Mouse (Mus musculus) liver, postnatal 0 days (tissue): ENCODE results near the gene Psmd3. TPM values are rescaled to one million over a fixed set of nuclear protein-coding genes. Genes with fewer than 3 reads are reported as not detected.
"Not testable (repeated sequence)": the region's sequence is repeated elsewhere in the genome, so short reads cannot be mapped to it uniquely, and the experiment has no call there.

Experiments used
- ATAC-seq: fragments of 200-750 bp; cut with Nextera tagmentation; 2 replicates; pipeline ENCODE4 v1.8.0; 2017; ENCODE audit warnings: mild to moderate bottlenecking, moderate library complexity
- DNase-seq: peaks from one replicate; pipeline ENCODE4 v3.0.0-alpha.2; 2016
- H3K27ac ChIP-seq: fragments of 300-500 bp; sonication (generic); 2 replicates; pipeline ENCODE4 v1.5.1; 2014; ENCODE audit warnings: antibody characterized with exemption, moderate library complexity, mild to moderate bottlenecking, low read depth
- H3K27me3 ChIP-seq: fragments of 300-500 bp; sonication (generic); 2 replicates; pipeline ENCODE4 v1.6.1; 2014; ENCODE audit warnings: low read length, control low read depth, mixed read lengths; ENCODE audit not compliant: insufficient read depth
- H3K36me3 ChIP-seq: fragments of 300-500 bp; sonication (generic); replicated peaks from 2 replicates; pipeline ENCODE4 v1.6.1; 2014; ENCODE audit warnings: mild to moderate bottlenecking, control low read depth, low read length, moderate library complexity, mixed read lengths; ENCODE audit not compliant: insufficient read depth
- H3K4me1 ChIP-seq: fragments of 300-500 bp; sonication (generic); 2 replicates; pipeline ENCODE4 v1.6.1; 2014; ENCODE audit warnings: antibody characterized with exemption, mild to moderate bottlenecking, control low read depth; ENCODE audit not compliant: insufficient read depth
- H3K4me2 ChIP-seq: fragments of 300-500 bp; sonication (generic); 2 replicates; pipeline ENCODE4 v1.6.1; 2014; ENCODE audit warnings: low read depth, mild to moderate bottlenecking, low read length, moderate library complexity, mixed read lengths
- H3K4me3 ChIP-seq: fragments of 300-500 bp; sonication (generic); 2 replicates; pipeline ENCODE4 v1.5.1; 2014; ENCODE audit warnings: low read depth, low read length
- H3K9ac ChIP-seq: fragments of 300-500 bp; sonication (generic); replicated peaks from 2 replicates; pipeline ENCODE4 v1.6.1; 2014; ENCODE audit warnings: mild to moderate bottlenecking, moderate library complexity
- H3K9me3 ChIP-seq: fragments of 300-500 bp; sonication (generic); 2 replicates; pipeline ENCODE4 v1.6.1; 2016; ENCODE audit warnings: mild to moderate bottlenecking, control low read depth, low read length, mixed read lengths
- CTCF ChIP-seq: sonication (generic); IDR thresholded peaks from 2 replicates; pipeline ENCODE4 v1.5.1; 2016; ENCODE audit warnings: antibody characterized with exemption, low read depth
- EP300 ChIP-seq: IDR thresholded peaks from 2 replicates; pipeline ENCODE4 v1.6.1; 2016; ENCODE audit warnings: antibody characterized with exemption, low read depth, mild to moderate bottlenecking
- WGBS: fragments of 180-500 bp; shearing (Covaris S2); extraction: QIAGEN DNeasy Blood & Tissue Kit; methylation state at CpG from one replicate; pipeline ENCODE4 v1.1.7; 2014; ENCODE audit not compliant: insufficient replicate concordance; 5-methylcytosine and 5-hydroxymethylcytosine counted together
- polyA plus RNA-seq: library from polyadenylated mRNA; unstranded; fragments of >200 nt; fragmentation: Nextera tagmentation; extraction: Ambion mirVana; gene quantifications from 2 replicates; pipeline ENCODE4 v1.2.1, GENCODE M21; 2015

The Psmd3 gene
- polyA plus RNA-seq, 1 experiment from 2014 or later: 71.0 TPM

GRCm38 (mm10) chr11:98671857-98672256 is 10.5 kb upstream of the Psmd3 start:
- WGBS: 31% methylated on average over 5 of the region's 5 CpGs
- no peak overlapping the region for H3K4me3 ChIP-seq
- no peak overlapping the region for H3K27ac ChIP-seq
- no peaks in the 10 kb centered on the region for H3K36me3 ChIP-seq
- H3K9ac ChIP-seq: no peak overlapping the region
- H3K9me3 ChIP-seq: no peaks in the 10 kb centered on the region
- DNase-seq (no peak), ATAC-seq (peak; percentile 64)
- H3K4me2 ChIP-seq: no peak overlapping the region
- TF ChIP-seq CTCF (no peak), EP300 (no peak)
- H3K27me3 ChIP-seq: peaks cover 13% of the 10 kb centered on the region
- H3K4me1 ChIP-seq: no peaks in the 10 kb centered on the region; the same call in 1 of the 2 replicates

GRCm38 (mm10) chr11:98672482-98672881 is 9.9 kb upstream of the Psmd3 start:
- TF ChIP-seq EP300 (no peak), CTCF (no peak)
- Histone ChIP-seq H3K9me3 (no peaks in the 10 kb centered on the region), H3K4me3 (no peak overlapping the region), H3K4me2 (no peak overlapping the region), H3K36me3 (no peaks in the 10 kb centered on the region), H3K27ac (no peak overlapping the region), H3K9ac (no peak overlapping the region), H3K27me3 (peaks cover 11% of the 10 kb centered on the region), H3K4me1 (no peaks in the 10 kb centered on the region; the same call in 1 of the 2 replicates)
- DNase-seq (no peak), ATAC-seq (no peak)
- WGBS: 43% methylated on average over 5 of the region's 5 CpGs

- TF ChIP-seq CTCF: peak; percentile 76
- 5% methylated on average over 6 of the region's 7 CpGs for WGBS
- H3K4me3 ChIP-seq, H3K9me3 ChIP-seq, H3K9ac ChIP-seq, H3K27me3 ChIP-seq, H3K27ac ChIP-seq, H3K36me3 ChIP-seq, H3K4me1 ChIP-seq, H3K4me2 ChIP-seq: not testable (repeated sequence)
- peak; percentile 70 for ATAC-seq
- DNase-seq: peak; percentile 69
Measured at GRCm38 (mm10) chr11:98673136-98673535, 9.2 kb upstream of the Psmd3 start.

- Histone ChIP-seq H3K4me3 (no peak overlapping the region), H3K27me3 (no peaks in the 10 kb centered on the region), H3K4me1 (no peaks in the 10 kb centered on the region; the same call in 1 of the 2 replicates), H3K36me3 (no peaks in the 10 kb centered on the region), H3K4me2 (no peak overlapping the region), H3K9me3 (no peaks in the 10 kb centered on the region), H3K9ac (no peak overlapping the region), H3K27ac (no peak overlapping the region)
- no peak for DNase-seq
- ATAC-seq: no peak
- 41% methylated on average over 7 of the region's 7 CpGs for WGBS
- TF ChIP-seq EP300 (no peak), CTCF (no peak)
Measured at GRCm38 (mm10) chr11:98675829-98676363, 6.5 kb upstream of the Psmd3 start.

- 88% methylated on average over 1 of the region's 1 CpGs for WGBS
Measured at GRCm38 (mm10) chr11:98680023-98680422, 2.3 kb upstream of the Psmd3 start.

GRCm38 (mm10) chr11:98680595-98680994 is 1.8 kb upstream of the Psmd3 start:
- WGBS: 76% methylated on average over 4 of the region's 4 CpGs
- DNase-seq, H3K4me1 ChIP-seq, H3K27ac ChIP-seq, ATAC-seq, H3K9me3 ChIP-seq, H3K27me3 ChIP-seq, H3K4me3 ChIP-seq, H3K9ac ChIP-seq, H3K4me2 ChIP-seq, H3K36me3 ChIP-seq: not testable (repeated sequence)

More at GRCm38 (mm10) chr11:98680023-98680422, 2.3 kb upstream of the Psmd3 start:
- no peak for DNase-seq
- no peak overlapping the region for H3K9ac ChIP-seq
- H3K4me3 ChIP-seq: no peak overlapping the region
- no peak overlapping the region for H3K27ac ChIP-seq
- peaks cover 6% of the 10 kb centered on the region; the same call in 1 of the 2 replicates for H3K4me1 ChIP-seq
- no peaks in the 10 kb centered on the region for H3K27me3 ChIP-seq
- H3K9me3 ChIP-seq: no peaks in the 10 kb centered on the region
- H3K4me2 ChIP-seq: no peak overlapping the region
- no peak for TF ChIP-seq EP300
- TF ChIP-seq CTCF: peak; percentile 53
- peaks cover 3% of the 10 kb centered on the region for H3K36me3 ChIP-seq
- ATAC-seq: no peak

GRCm38 (mm10) chr11:98681186-98681585 is 1.2 kb upstream of the Psmd3 start:
- no peak overlapping the region for H3K4me3 ChIP-seq
- peaks cover 6% of the 10 kb centered on the region; the same call in 1 of the 2 replicates for H3K4me1 ChIP-seq
- H3K9me3 ChIP-seq: no peaks in the 10 kb centered on the region
- no peak overlapping the region for H3K27ac ChIP-seq
- peaks cover 15% of the 10 kb centered on the region for H3K36me3 ChIP-seq
- no peak overlapping the region for H3K4me2 ChIP-seq
- WGBS: 74% methylated on average over 4 of the region's 4 CpGs
- TF ChIP-seq EP300: no peak
- no peak for TF ChIP-seq CTCF
- no peak for ATAC-seq
- no peak for DNase-seq
- no peaks in the 10 kb centered on the region for H3K27me3 ChIP-seq
- H3K9ac ChIP-seq: no peak overlapping the region
